Mouse (Mus musculus) CH12F3 (cell line): Measurements from ENCODE around the gene Snd1.

Experiments used
- in situ Hi-C: fragments of 300-500 bp; cut with MboI; formaldehyde crosslinking; loops from 2 replicates; pipeline ENCODE4 v1.14.3; 2020; ENCODE audit warnings: low sequenced_read_pairs

Gene Snd1

DNA sequence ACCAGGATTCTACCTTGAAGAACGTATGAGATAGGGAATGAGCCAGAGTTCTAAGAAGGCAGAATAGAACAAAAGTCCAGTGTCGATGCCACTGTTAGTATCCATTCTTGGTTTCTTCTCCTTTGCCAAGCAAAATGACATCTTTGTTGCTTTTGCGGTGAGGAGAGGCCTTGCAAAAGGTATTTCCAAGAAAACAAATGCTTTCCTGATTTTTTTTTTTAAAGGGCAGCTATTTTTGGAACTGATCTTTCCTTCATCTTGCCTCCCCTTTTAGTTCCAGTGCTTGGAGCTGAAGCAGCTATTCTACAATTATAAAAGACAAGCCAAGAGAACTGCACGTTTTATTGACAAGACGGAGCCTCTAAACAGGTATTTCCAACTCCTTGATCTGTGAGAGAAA lies at the start of gene Snd1:
TSS of gene Snd1 (plus strand) at position 301 of the 400 bp plus-strand sequence.
- in situ Hi-C loops: no loop called here

DNA sequence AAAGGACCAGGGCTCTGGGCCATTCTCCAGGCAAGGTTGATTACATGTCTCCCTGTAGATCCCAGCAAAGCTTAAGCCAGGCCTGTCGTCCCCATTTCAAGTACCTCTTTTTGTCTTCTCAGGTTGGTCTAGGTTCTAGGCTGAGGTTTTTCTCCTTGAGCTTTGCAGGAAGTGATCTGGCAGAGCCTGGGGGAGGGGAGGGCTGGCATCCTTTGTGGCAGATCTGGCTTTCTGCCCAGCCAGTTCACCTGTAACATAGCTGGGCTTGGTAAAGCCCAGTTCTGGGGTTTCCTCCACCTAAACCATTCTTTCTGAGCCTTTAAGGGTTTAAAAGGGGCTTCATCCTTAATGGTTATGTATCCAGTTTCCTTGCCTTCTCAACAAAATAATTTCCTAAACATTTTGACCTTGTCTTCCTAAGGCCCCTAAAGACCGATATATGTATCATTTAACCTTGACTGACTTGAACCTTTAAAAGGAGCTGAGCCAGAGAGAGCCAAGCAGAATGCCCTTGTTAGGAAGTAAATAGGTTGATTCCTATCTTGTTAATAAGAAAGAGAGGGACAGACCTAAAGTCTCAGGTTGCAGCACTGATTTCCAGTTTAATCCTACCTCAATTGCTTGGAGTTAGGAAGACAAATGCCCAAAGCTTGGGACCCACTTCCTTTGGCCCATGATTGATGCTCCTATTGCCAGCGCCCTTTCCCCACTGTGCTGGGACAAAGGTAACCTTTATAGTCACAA lies 47.7 kb upstream of the Snd1 start, which contains the start of gene Fscn3:
TSS of gene Fscn3 (plus strand) at position 694 of the 744 bp plus-strand sequence.
- in situ Hi-C loops: no loop called here

DNA sequence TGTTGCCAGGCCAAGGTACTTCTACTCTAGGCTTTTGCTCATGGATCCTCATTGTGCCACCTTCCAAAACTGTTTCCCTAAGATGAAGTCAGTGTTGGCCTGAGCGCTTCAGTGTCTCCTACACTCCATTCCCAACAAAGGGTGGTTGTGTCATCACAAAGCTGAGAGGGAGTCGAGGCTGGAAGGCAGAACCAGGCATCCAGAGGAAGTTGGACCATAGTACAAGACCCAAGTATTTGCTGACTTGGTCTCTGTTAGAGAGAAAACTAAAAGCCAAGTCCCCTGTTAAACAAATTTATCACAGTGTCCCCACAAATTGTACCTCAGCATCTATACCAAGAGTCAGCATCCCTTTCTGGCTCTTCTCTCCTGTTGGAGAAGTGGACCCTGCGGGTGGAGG lies 46.6 kb upstream of the Snd1 start, which contains the start of gene Gcc1:
TSS of gene Gcc1 (minus strand) at position 101 of the 400 bp plus-strand sequence.
- in situ Hi-C loops: no loop called here

DNA sequence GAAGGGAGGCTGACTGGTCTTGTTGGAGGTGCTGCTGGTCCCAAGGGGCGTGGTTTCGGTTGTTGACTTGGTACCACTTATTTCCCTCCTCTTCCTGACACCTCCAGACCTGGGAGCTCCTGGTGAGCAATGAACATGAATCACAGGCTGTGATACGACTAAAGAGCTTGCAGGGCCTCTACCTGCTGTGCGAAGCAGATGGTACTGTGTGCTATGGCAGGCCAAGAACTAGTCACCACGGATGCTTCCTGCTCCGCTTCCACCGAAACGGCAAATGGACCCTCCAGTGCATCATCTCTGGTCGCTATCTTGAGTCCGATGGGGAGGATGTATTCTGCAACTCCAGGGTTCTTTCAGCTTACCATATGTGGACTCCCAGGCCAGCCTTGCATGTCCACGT lies 45.1 kb upstream of the Snd1 start:
- in situ Hi-C loops: no loop called here

DNA sequence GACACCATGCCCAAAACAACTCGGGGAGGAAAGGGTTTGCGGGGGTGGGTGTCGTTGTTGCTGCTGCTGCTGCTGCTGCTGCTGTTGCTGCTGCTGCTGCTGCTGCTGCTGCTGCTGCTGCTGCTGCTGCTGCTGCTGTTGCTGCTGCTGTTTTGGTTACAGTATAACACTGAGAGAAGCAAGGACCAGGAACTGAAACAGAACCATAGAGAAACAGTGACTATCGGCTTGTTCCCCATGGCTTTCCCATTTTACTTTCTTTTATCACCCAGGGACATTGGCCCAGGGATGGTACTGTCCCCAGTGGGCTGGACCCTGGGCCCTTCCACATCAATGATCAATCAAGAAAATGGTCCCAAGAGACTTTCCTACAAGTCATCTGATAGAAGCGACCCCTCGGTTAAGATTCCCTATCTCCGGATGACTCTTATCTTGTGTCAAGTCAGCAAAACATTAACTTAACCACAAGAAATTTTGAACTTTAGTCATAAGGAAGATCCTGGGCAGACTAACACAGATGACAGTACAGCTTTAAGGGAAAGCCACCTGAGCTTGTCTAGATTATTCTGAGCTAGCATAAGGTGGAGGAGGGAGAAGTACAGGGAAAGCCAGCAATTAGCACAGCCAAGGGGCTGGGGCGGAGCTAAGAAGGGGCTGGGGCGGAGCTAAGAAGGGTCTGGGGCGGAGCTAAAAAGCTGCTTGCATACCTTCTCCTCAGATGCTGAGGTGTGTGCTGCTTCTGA lies 44.0 kb upstream of the Snd1 start:
- in situ Hi-C loops: no loop called here

DNA sequence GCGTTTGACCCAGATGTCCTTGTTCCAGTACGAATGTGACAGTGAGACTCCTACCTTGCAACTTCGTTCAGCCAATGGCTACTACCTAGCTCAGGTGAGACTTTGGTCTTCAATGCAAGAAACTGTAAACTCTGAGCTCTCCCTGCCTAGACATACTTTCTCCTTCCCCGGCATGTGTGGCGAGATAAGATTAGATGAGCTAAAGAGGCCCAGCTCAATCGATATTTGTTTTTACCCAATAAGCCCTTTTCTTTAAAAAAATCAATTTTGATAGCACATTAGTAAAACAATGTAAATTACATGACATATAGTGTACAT lies 43.4 kb upstream of the Snd1 start:
- in situ Hi-C loops: no loop called here

DNA sequence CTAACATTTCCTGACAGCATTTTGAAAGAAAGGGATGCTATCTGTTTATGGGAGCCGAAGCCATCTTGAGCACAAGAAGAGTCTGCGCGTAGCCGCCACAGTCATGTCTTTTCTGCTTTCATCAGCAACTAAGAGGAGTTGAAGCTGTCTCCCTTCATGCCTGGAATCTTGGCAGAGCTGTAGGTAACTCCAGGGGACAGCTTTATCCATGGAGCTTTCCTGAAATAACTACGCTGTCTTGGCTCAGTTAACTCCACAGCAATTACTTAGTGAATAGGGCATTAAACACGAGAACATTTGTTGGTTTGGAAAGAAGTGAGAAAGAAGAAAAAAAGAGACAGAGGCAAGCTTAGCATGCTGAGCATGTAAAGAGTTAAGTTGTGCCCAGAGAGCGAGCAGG lies 27.0 kb upstream of the Snd1 start:
- in situ Hi-C loops: no loop called here

DNA sequence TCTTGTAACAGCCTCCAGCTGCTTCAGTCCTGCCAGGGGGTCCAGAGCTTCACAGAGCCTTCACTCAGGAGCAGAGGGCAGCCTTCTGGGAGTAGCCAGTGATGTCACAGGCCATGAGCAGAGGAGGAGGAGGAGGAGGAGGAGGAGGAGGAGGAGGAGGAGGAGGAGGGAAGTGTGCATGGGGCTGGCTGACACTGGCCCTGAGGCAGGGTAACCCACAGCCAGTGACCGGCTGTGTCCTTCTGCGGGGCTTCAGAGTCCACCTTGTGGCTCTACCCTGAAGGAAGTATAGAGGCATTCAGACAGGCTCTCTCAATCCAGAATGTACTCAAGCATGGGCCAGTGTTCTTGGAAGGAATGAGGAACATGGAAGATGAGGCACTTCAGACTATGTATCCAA lies 25.7 kb upstream of the Snd1 start, which contains the start of gene Pax4:
TSS of gene Pax4 (minus strand) at position 101 of the 400 bp plus-strand sequence.
- in situ Hi-C loops: no loop called here

DNA sequence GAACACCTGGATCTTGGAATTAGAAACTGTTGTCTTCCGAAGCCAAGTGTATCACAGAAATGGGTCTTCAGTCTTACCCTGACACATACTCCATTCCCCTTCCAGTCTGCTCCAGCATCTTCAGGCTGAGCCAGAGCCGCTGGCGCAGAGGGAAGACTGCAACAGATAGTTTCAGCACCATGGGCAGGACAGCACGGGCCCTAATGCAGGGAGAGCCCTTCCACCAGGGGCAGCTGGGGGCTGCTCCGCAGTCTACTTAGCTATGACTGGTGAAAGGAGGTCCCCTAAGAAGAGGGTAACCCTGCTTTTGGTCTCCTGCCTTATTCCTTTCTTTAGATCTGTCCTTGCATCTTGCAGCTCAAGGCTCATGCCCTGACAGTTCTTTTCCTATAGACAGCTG lies 24.5 kb upstream of the Snd1 start:
- in situ Hi-C loops: no loop called here

DNA sequence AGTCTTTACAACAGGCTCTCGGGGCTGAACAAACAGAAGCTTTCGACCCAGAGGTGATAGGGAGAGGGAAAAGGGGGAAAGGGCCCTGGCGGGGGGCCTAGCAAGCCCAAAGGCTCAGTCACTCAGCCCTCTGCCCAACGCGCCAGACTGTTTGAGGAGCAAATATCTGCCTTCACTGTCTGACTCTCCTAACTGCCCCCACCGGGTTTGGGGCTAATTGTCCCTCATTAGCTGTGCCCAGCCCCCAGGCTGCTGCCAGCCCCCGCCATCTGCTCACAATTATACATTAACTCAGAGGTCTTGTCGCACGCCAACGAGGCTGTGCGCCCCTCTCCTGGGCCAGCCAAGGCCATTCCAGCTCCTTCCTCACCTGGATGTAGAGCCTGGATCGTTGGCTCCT lies 24.0 kb upstream of the Snd1 start:
- in situ Hi-C loops: no loop called here

DNA sequence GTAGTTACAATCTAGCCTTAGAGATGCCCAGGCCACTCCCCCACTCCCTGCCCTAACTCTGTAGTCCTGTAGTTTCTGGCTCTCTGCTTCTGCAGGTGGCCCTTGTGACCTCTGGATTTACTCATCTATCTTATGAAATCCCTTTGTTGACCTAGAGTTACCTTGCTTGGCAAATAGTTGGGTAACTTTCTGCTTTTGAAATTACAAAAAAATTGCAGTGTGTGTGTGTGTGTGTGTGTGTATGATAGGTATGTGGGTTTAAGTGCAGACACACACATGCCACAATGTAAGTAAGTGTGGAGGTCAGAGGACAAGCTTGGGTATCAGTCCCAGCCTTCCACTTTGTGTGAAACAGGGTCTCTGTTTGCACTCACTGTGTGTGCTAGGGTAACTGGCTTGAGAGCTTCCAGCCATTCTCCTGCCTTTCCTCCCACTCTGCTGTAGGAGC lies 15.7 kb upstream of the Snd1 start:
- in situ Hi-C loops: no loop called here

DNA sequence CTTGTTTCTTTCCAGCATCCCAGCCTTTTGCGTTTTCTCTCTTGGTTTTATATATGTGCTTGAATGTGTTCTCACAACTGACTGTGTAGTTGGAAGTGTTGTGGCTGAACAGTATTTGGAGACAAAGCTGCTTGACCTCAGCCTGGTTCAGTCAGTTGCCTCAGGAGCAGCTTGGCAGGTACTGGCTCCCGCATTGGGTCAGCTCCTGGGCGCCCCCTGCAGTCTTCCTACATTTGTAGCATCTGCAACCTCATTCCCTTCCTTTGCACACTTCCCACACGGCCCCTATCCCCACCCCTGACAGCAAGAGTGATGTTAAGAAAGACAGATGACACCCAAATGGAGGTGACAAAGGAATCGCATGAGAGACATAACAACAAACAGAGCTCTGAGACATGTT lies 14.4 kb upstream of the Snd1 start:
- in situ Hi-C loops: no loop called here

DNA sequence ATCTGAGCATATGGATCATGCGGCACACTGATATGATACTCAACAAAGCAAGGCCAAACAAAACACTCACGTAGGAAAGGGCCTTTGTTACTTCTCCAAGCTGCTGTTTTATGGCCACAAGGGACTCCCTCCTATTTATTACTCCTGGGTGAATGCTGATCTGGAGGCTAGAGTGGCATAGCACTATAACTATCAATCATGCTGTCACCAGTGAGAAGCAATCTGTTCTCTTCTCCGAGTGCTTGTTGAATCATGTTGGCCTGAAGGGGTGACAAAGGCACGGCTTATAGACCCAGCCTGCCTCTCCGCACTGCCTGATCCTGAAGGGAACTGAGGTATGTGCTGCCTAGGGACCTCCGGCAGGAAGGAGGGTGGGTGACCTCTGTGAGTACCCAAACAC lies 10.3 kb upstream of the Snd1 start:
- in situ Hi-C loops: no loop called here

DNA sequence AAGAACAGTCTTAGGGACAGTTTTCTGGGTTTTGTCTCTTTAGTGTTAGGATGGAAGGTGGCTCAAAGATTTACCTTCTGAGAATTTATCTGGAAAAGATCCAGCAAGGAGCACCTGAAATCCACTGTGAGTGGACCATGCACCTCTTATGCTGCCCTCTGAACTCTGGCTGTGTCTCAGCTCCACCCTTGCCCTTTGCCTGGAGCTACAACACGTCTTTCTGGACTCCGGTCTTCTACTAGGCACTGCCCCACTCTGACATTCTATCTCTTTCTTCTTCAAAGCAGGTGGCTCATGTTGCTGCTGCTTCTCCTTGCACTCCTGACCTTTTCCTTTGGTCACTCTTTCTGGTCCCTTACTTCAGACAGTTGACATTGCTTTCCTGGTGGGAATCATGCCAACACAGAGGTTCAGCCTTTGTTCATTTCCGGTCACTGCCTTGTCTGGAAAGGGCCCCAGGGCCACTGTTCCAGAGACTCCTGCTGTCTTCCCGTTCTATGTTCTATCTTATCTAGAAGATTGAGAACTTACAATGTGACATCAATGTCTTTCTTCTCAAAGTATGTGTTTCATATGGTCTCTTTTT lies 4.8 kb upstream of the Snd1 start:
- in situ Hi-C loops: no loop called here

DNA sequence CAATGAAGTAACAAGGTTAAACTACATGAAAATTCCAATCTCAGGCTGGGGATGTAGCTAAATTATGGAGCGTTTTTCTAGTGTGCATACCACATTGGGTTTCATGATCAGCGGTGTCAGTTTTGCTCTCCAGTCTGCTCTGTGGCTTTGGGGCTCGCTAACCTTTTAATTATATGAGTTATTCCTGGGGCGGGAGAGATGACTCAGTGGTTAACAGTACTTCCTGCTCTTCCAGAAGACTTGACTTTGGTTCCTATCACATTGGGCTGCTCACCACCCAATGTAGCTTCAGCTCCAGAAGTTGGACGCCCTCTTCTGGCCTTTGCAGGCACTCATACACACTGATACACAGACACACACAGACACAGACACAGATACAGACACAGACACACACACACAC lies 4.3 kb upstream of the Snd1 start:
- in situ Hi-C loops: no loop called here

DNA sequence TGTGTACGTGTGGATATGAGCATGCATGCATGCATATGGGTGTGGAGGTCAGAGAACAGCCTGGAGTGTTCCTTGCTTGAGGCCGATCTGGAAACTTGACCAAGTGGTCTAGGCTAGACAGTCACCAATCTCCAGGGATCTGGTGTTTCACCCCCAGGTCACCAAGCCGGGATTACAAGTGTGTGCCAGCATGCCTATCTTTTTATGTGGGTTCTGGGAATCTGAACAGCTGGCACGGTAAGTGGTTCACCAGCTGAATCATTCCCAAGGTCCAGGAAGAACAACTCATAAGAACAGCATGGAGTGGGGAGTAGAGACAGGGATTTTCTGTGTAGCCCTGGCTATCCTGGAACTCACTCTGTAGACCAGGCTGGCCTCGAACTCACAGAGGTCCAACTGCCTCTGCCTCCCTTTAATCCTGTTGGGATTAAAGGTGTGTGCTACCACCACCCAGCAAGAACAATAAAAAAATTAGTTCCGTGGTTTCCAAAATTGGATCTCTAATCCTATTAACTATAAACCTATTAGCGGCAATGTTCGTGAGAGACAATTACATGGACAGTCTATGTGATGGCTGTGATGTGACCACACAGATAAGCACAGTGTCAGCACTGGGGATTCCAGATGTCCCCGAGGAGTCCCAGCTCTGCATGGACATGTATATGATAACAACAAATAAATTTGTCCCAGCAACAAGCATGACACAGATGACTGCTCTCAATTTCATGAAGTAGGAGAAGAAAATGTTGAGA lies 3.5 kb upstream of the Snd1 start:
- in situ Hi-C loops: no loop called here

DNA sequence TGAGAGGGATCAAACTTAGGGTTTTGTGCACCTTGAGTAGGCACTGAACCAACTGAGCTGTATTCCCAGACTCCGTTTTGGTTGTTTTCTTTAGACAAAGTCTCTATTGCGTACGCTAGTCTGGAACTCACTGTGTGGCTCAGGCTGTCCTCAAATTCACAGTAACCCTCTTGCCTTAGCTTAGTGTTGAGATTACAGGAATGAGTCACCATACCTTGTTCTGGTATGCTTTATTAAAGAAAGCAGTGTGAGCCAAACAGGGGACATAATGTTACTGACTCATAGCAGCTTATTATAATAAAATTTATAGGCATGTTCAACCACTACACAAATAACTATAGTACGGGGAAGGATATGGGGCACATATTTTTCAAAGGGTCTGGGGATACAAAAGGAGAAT lies 728 bp upstream of the Snd1 start:
- in situ Hi-C loops: no loop called here

DNA sequence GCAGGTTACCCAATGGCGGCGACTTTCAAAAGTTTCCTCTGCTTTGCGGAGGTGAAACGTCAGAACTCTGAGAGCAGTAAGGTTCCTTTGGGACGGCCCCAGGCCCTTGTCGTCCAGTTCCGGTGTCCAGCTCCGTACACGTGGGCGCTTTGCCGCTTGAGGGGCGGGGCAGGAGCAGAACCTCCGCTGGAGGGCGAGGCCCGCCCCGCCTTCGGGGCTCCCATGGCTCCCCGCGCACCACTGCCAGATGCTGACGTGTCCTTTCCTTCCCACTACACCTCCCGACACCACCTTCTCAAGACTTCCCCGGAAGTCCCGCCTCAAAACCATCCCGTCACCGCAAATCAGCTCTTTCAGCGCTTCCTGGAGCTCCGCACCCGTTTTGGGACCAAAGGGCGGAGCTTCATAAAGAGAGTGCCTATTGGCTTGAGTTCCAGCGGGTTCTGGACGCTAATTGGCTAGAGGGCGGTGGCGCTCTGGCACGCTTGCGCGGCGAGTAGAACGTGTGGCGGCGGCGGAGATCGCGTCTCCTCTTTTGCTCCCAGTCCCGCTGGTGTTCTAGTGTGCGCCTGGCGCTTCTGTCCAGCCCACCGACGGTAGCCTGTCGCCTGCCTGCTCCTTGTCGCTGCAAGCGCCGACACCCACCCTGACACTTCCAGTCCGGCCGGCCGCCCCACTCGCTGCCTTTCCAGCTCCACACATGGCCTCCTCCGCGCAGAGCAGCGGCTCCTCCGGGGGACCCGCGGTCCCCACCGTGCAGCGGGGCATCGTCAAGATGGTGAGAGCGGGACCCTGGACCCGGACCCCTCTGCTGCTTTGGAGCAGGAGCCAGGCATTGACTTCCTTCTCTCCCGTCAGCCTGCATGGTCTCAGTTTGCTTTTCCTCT lies 5.2 kb downstream of the Snd1 start:
- in situ Hi-C loops: no loop called here

DNA sequence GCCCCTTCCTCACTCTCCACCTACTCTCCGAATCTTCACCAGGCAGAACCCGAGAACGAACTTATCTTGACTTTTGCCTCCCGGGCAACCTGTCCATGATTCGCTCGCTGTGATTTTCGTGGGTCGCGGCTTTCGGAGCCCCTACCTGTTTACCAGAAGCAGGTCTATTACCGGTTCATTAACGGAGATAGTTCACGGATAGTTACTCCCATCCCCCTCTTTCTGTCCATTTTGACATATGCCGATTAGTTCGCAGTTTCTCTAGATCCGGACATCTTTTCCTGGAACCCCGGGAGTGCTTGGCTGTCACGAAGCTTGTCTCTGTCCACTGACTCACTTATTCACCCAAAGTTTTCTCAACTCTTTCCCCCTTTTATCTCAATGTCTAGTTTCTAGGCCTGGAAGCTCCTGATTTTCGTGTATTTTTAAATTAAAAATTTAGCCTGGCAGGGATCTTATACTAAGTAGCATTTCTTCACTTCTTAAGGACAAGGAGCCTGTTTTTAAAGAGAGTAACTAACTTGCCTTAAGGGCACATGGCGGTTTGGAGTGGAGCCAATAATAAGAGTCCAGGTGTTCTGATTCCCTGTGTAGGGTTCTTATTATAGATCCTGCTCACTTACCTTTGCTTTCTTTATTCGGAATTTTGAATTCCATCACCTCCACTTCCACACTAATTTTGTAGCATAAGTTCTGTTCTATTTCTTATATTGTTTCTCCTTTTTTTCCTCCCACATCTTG lies 6.0 kb downstream of the Snd1 start:
- in situ Hi-C loops: no loop called here
